Mouse (Mus musculus): ENCODE data around the gene Gm48552. TPM values are rescaled to one million over a fixed set of nuclear protein-coding genes. Genes with fewer than 3 reads are reported as not detected.

Gene Gm48552
- polyA plus RNA-seq, 1 experiment from 2014 or later: 0.61 TPM

DNA sequence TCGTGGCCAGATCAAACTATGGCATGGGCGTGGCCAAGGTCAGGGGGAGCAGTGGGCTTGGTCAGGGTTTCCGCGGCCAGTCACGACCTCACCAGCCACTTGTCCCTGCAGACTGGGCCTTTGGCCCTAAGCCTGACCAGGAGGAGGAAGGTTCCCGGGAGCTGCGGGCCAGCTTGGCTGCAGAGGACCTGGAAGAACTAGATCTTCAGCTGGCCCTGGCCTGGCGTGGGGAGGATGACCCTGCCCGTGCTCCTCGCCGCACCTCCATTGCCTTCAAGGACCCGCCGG, 1.8 kb downstream of the Gm48552 start:
- Histone ChIP-seq H3K36me3 (ENCODE audit: control insufficient read depth, insufficient read depth, low read length) (peaks cover 32% of the 10 kb centered on the region), H3K27ac (ENCODE audit: low read depth, low read length) (no peak overlapping the region), H3K4me2 (replicated peaks; ENCODE audit: low read depth, low read length) (no peak overlapping the region), H3K4me3 (ENCODE audit: low read length) (no peak overlapping the region), H3K4me1 (ENCODE audit: control insufficient read depth, insufficient read depth, low read length) (peaks cover 20% of the 10 kb centered on the region), H3K9ac (ENCODE audit: low read depth, low read length) (no peak overlapping the region), H3K27me3 (ENCODE audit: control insufficient read depth, insufficient read depth, low read length) (no peaks in the 10 kb centered on the region), H3K9me3 (ENCODE audit: control insufficient read depth, low read length) (no peaks in the 10 kb centered on the region)
- no peak for ATAC-seq (ENCODE audit: low FRiP score, low TSS enrichment)
- WGBS: 93% methylated on average over 13 of the region's 13 CpGs

DNA sequence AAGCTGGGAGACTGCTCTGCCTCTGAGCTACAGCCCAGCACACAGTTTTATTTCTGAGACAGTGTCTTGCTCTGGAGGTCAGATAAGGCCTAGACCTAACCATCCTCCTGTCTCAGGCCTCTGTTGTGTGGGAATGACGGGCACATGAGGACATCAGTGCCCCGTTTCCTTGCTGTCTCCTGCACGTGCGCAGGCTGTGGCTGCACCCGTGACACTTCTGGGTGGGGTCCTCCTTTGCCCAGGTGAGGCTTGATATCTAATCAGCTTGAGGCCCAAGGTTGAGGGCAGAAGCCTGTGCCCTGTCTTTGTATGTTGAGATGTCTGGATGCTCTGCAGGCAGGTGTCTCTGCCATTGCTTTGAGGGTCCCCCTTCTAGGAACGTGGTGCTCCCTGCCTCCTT, 3.5 kb downstream of the Gm48552 start:
- H3K9ac ChIP-seq (ENCODE audit: low read depth, low read length): no peak overlapping the region
- ATAC-seq (ENCODE audit: low FRiP score, low TSS enrichment): no peak
- WGBS: 84% methylated on average over 6 of the region's 6 CpGs

DNA sequence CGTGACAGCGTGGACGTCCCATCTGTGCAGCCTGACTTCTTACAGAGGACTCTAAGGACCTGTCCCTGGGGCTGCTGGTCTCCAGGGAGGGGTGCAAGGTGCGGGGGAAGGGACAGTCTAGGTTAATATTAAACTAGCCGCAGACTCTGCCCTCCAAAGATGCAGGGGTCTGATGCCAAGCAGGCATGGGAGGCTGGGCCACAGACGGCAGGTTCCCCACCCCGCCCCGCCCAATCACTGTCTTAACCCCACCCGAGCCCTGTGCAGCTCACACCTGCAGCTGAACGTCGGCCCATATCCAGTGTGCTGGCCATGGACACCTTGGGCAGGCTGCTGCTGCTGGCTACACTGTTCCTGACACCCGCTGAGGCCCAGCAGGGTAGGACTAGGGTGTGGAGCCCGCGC, 4.0 kb downstream of the Gm48552 start, which contains the start of gene Smim24:
TSS of gene Smim24 (plus strand) at position 271 of the 405 bp plus-strand sequence.
- H3K36me3 ChIP-seq (ENCODE audit: control insufficient read depth, insufficient read depth, low read length): peaks cover 21% of the 10 kb centered on the region
- peak within 1 kb of the TSS; percentile 26 for H3K4me3 ChIP-seq (ENCODE audit: low read length)
- H3K9ac ChIP-seq (ENCODE audit: low read depth, low read length): peak within 1 kb of the TSS; percentile 45; the same call in 1 of the 2 replicates
- 61% methylated on average over 14 of the region's 14 CpGs for WGBS
- no peaks in the 10 kb centered on the region for H3K27me3 ChIP-seq (ENCODE audit: control insufficient read depth, insufficient read depth, low read length)
- H3K4me1 ChIP-seq (ENCODE audit: control insufficient read depth, insufficient read depth, low read length): peaks cover 17% of the 10 kb centered on the region
- no peak; the same call in 1 of the 2 replicates for ATAC-seq (ENCODE audit: low FRiP score, low TSS enrichment)
- H3K9me3 ChIP-seq (ENCODE audit: control insufficient read depth, low read length): no peaks in the 10 kb centered on the region
- H3K4me2 ChIP-seq (replicated peaks; ENCODE audit: low read depth, low read length): peak within 1 kb of the TSS; percentile 51
- H3K27ac ChIP-seq (ENCODE audit: low read depth, low read length): peak within 1 kb of the TSS; percentile 63; the same call in 1 of the 2 replicates

More for the DNA sequence above, 3.5 kb downstream of the Gm48552 start:
- H3K4me1 ChIP-seq (ENCODE audit: control insufficient read depth, insufficient read depth, low read length): peaks cover 17% of the 10 kb centered on the region
- H3K9me3 ChIP-seq (ENCODE audit: control insufficient read depth, low read length): no peaks in the 10 kb centered on the region
- H3K27ac ChIP-seq (ENCODE audit: low read depth, low read length): no peak overlapping the region
- peaks cover 21% of the 10 kb centered on the region for H3K36me3 ChIP-seq (ENCODE audit: control insufficient read depth, insufficient read depth, low read length)
- no peak overlapping the region for H3K4me3 ChIP-seq (ENCODE audit: low read length)
- H3K4me2 ChIP-seq (replicated peaks; ENCODE audit: low read depth, low read length): no peak overlapping the region
- no peaks in the 10 kb centered on the region for H3K27me3 ChIP-seq (ENCODE audit: control insufficient read depth, insufficient read depth, low read length)

DNA sequence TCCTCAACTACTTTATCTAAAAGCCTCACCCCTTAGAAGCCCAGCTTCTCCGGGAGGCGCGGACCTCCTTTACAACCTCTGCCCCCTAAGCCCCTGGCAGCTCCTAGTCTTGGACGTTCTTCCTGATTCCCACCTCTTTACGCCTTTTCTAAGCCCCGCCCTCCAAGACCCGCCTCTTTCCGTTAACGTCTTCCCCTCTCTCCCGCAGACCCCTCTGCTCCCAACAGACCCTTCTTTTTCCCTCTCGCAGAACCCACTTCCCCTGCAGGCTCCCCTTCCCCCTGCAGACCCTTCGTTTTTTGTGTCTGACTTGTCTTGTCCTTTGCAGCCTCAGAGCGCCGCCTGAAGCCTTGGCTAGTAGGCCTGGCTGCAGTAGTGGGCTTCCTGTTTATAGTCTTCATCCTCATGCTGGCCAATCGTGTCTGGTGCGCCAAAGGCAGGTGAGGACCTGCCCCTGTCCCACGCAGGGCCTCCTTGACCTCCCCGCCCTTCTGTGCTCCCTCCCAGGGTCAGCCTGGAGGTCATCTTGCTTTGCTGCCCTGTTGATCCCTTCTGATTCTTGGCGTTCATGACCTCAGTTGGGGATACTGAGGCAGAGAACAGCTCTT, 4.8 kb downstream of the Gm48552 start:
- H3K4me1 ChIP-seq (ENCODE audit: control insufficient read depth, insufficient read depth, low read length): peaks cover 17% of the 10 kb centered on the region
- H3K4me2 ChIP-seq (replicated peaks; ENCODE audit: low read depth, low read length): peak overlapping the region; percentile 51
- H3K9me3 ChIP-seq (ENCODE audit: control insufficient read depth, low read length): no peaks in the 10 kb centered on the region
- no peaks in the 10 kb centered on the region for H3K27me3 ChIP-seq (ENCODE audit: control insufficient read depth, insufficient read depth, low read length)
- peak overlapping the region; percentile 45; the same call in 1 of the 2 replicates for H3K9ac ChIP-seq (ENCODE audit: low read depth, low read length)
- WGBS: 4% methylated on average over 19 of the region's 19 CpGs
- peak overlapping the region; percentile 63; the same call in 1 of the 2 replicates for H3K27ac ChIP-seq (ENCODE audit: low read depth, low read length)
- 0 out of 2 replicates have a peak, but pooled peaks have one; percentile 4 for ATAC-seq (ENCODE audit: low FRiP score, low TSS enrichment)
- peaks cover 20% of the 10 kb centered on the region; the same call in 1 of the 2 replicates for H3K36me3 ChIP-seq (ENCODE audit: control insufficient read depth, insufficient read depth, low read length)
- H3K4me3 ChIP-seq (ENCODE audit: low read length): peak overlapping the region; percentile 26; the same call in 1 of the 2 replicates

DNA sequence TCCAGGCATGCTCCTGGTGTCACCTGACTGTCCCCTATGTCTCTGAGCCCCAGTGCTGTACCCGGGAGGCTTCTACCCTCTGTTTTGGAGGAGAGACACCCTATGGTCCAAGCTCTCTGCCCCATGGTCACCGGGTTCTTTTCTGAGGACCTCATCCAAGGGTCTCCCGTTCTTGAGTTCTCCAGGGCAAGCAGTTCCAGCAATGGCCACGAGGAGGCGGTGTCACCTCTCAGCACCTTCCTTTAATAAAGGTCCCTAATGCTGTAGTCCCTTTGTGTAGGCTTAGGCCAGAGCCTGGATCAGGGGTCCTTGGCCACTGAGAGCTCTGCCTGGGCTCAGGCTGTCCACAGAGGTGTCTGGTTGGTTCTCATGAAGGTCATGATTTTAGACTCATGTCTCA, 6.3 kb downstream of the Gm48552 start:
- Histone ChIP-seq H3K36me3 (ENCODE audit: control insufficient read depth, insufficient read depth, low read length) (peaks cover 29% of the 10 kb centered on the region), H3K27me3 (ENCODE audit: control insufficient read depth, insufficient read depth, low read length) (no peaks in the 10 kb centered on the region), H3K4me1 (ENCODE audit: control insufficient read depth, insufficient read depth, low read length) (peaks cover 13% of the 10 kb centered on the region), H3K27ac (ENCODE audit: low read depth, low read length) (no peak overlapping the region), H3K4me3 (ENCODE audit: low read length) (no peak overlapping the region), H3K9ac (ENCODE audit: low read depth, low read length) (no peak overlapping the region), H3K9me3 (ENCODE audit: control insufficient read depth, low read length) (no peaks in the 10 kb centered on the region), H3K4me2 (replicated peaks; ENCODE audit: low read depth, low read length) (no peak overlapping the region)
- WGBS: 23% methylated on average over 5 of the region's 5 CpGs
- ATAC-seq (ENCODE audit: low FRiP score, low TSS enrichment): no peak

DNA sequence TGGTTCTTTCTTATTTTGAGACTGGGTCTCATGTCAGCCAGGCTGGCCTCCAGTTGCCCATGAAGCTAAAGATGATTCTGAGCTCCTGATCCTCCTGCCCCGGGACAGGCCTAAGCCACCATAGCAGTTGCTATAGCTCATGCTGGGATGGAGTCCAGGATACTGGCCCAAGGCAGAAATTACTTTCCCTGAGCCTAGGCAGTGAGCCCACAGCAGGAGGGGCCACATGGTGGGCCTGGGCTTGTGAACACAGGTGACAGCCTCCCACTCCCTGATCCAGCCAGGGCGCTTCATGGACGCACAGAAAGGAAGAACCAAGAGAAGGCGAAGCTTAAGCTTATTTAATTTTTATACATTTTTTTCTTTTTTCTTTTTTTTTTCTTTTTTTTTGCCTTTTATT, 7.1 kb downstream of the Gm48552 start:
- H3K4me1 ChIP-seq (ENCODE audit: control insufficient read depth, insufficient read depth, low read length): peaks cover 15% of the 10 kb centered on the region
- WGBS: 91% methylated on average over 4 of the region's 4 CpGs

DNA sequence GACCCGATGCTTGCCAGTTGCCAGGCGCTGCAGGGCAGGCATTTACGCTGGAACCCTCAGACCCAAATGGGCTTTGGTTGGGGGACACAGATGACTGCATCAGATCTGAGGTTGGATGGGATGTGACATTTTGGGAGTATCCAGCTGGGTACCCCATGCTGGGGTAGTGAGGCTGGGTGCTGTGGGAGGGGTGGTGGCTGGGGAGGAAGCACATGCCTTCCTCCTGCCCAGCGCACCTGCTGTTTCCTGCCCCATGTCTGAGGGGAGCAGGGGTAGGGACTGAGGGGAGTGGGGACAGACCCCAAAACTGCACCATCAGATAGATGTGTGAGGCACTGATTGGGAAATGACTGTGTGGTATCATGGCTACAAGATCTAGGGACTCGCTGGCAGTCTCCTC, 7.9 kb downstream of the Gm48552 start:
- Histone ChIP-seq H3K9me3 (ENCODE audit: control insufficient read depth, low read length) (no peaks in the 10 kb centered on the region), H3K4me2 (replicated peaks; ENCODE audit: low read depth, low read length) (no peak overlapping the region), H3K27me3 (ENCODE audit: control insufficient read depth, insufficient read depth, low read length) (0 out of 2 replicates have a peak, but pooled peaks cover 5% of the 10 kb centered on the region), H3K9ac (ENCODE audit: low read depth, low read length) (no peak overlapping the region), H3K4me1 (ENCODE audit: control insufficient read depth, insufficient read depth, low read length) (peaks cover 23% of the 10 kb centered on the region), H3K27ac (ENCODE audit: low read depth, low read length) (no peak overlapping the region), H3K36me3 (ENCODE audit: control insufficient read depth, insufficient read depth, low read length) (peaks cover 34% of the 10 kb centered on the region), H3K4me3 (ENCODE audit: low read length) (no peak overlapping the region)
- ATAC-seq (ENCODE audit: low FRiP score, low TSS enrichment): no peak
- 70% methylated on average over 5 of the region's 5 CpGs for WGBS

More for the DNA sequence above, 7.1 kb downstream of the Gm48552 start:
- Histone ChIP-seq H3K4me3 (ENCODE audit: low read length) (no peak overlapping the region), H3K4me2 (replicated peaks; ENCODE audit: low read depth, low read length) (no peak overlapping the region), H3K9me3 (ENCODE audit: control insufficient read depth, low read length) (no peaks in the 10 kb centered on the region), H3K36me3 (ENCODE audit: control insufficient read depth, insufficient read depth, low read length) (peaks cover 36% of the 10 kb centered on the region), H3K27me3 (ENCODE audit: control insufficient read depth, insufficient read depth, low read length) (0 out of 2 replicates have a peak, but pooled peaks cover 5% of the 10 kb centered on the region), H3K27ac (ENCODE audit: low read depth, low read length) (no peak overlapping the region), H3K9ac (ENCODE audit: low read depth, low read length) (no peak overlapping the region)
- ATAC-seq (ENCODE audit: low FRiP score, low TSS enrichment): no peak

DNA sequence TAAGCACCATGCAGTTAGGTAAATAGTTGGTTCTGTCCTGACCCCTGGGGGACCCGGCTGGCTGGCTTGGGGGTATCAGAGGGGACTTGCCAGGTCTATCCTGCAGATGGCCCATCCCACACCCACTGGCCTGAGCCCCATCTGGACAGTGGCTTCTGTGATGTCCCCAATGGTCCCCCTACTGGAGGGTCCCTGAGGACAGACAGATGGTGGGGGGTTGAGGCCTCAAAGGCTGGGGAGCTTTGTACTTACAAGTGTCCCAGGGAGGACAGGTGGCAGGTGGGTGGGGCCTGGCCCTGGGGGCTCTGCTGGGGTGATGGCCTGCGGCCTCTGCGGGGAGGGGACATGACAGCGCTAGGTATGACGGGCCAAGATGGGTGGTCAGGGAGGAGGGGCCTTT, 10.5 kb downstream of the Gm48552 start:
- no peak overlapping the region for H3K9ac ChIP-seq (ENCODE audit: low read depth, low read length)
- H3K4me1 ChIP-seq (ENCODE audit: control insufficient read depth, insufficient read depth, low read length): peaks cover 33% of the 10 kb centered on the region
- no peak overlapping the region for H3K4me3 ChIP-seq (ENCODE audit: low read length)
- H3K27me3 ChIP-seq (ENCODE audit: control insufficient read depth, insufficient read depth, low read length): 0 out of 2 replicates have a peak, but pooled peaks cover 5% of the 10 kb centered on the region
- peaks cover 47% of the 10 kb centered on the region for H3K36me3 ChIP-seq (ENCODE audit: control insufficient read depth, insufficient read depth, low read length)
- H3K4me2 ChIP-seq (replicated peaks; ENCODE audit: low read depth, low read length): no peak overlapping the region
- no peaks in the 10 kb centered on the region for H3K9me3 ChIP-seq (ENCODE audit: control insufficient read depth, low read length)
- 77% methylated on average over 5 of the region's 5 CpGs for WGBS
- H3K27ac ChIP-seq (ENCODE audit: low read depth, low read length): no peak overlapping the region
- ATAC-seq (ENCODE audit: low FRiP score, low TSS enrichment): no peak

DNA sequence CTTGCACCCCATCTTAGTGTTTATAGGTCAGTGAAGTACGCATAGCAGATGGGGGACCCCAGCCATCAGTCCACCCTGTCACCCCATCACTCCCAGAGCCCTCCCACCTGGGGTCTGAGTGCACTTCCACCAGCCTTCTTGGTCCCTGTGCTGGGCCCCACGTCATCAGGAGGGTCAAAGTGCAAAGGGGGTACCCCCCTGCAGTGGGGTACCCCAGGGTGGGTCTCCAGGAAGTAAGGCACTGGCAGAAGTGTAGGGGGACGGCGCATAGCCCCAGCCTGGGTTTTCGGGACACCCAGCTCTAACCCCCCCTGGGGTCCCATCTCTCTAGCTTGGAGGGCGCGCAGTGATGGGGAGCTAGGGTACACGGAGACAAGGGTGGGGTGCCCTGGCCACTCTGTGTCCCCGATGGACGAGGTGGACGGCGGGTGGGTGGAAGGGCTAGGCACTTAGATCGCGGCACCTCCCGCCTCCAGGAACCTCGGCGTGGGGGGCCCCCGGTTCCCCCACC, 11.0 kb downstream of the Gm48552 start:
- H3K4me3 ChIP-seq (ENCODE audit: low read length): no peak overlapping the region
- H3K27ac ChIP-seq (ENCODE audit: low read depth, low read length): no peak overlapping the region
- 85% methylated on average over 18 of the region's 18 CpGs for whole genome bisulfite sequencing
- no peak overlapping the region for H3K9ac ChIP-seq (ENCODE audit: low read depth, low read length)
- peaks cover 33% of the 10 kb centered on the region for H3K4me1 ChIP-seq (ENCODE audit: control insufficient read depth, insufficient read depth, low read length)
- H3K4me2 ChIP-seq (replicated peaks; ENCODE audit: low read depth, low read length): no peak overlapping the region
- H3K27me3 ChIP-seq (ENCODE audit: control insufficient read depth, insufficient read depth, low read length): 0 out of 2 replicates have a peak, but pooled peaks cover 5% of the 10 kb centered on the region
- H3K9me3 ChIP-seq (ENCODE audit: control insufficient read depth, low read length): no peaks in the 10 kb centered on the region
- H3K36me3 ChIP-seq (ENCODE audit: control insufficient read depth, insufficient read depth, low read length): peaks cover 47% of the 10 kb centered on the region
- ATAC-seq (ENCODE audit: low FRiP score, low TSS enrichment): no peak
